Mouse (Mus musculus): ENCODE results near the gene Slco1a6. TPM values are rescaled to one million over a fixed set of nuclear protein-coding genes. Genes with fewer than 3 reads are reported as not detected.
"Not testable (repeated sequence)": the region's sequence is repeated elsewhere in the genome, so short reads cannot be mapped to it uniquely, and the experiment has no call there.

Slco1a6 gene
- polyA plus RNA-seq (2015; fragmentation: Nextera tagmentation; extraction: Ambion mirVana): 0.31 TPM in 1 of 2 replicates, not detected in the other

DNA sequence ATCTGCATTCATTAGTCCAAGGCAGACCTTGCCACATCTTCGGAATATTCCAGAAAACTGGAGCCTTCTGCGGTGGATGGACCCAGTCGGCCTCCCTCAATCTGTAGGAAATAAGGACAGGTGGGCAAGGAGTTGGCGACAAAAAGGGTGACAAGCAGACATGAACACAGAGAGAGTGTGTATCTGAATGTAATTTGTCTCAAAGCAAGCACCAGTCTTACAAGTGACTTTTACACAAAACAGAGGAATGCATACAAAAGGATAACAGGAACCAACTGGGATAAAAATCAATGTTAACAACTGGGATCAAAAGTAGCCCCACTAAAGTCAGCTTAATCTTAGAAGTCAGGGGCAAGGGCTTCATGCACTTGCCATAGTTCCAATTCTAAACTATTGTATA, at the start of gene Slco1a6:
TSS of gene Slco1a6 (minus strand) at position 101 of the 400 bp plus-strand sequence.
- WGBS: 92% methylated on average over 4 of the region's 4 CpGs
- no peak within 1 kb of the TSS for H3K9ac ChIP-seq
- no peaks in the 10 kb centered on the region for H3K36me3 ChIP-seq
- H3K9me3 ChIP-seq: no peaks in the 10 kb centered on the region
- no peak within 1 kb of the TSS for H3K4me3 ChIP-seq
- ATAC-seq (ENCODE audit: insufficient number of reproducible peaks, low FRiP score, low TSS enrichment, low read depth): no peak
- H3K27ac ChIP-seq: no peak within 1 kb of the TSS
- H3K4me1 ChIP-seq: no peaks in the 10 kb centered on the region
- no peaks in the 10 kb centered on the region for H3K27me3 ChIP-seq
- no peak within 1 kb of the TSS for H3K4me2 ChIP-seq

DNA sequence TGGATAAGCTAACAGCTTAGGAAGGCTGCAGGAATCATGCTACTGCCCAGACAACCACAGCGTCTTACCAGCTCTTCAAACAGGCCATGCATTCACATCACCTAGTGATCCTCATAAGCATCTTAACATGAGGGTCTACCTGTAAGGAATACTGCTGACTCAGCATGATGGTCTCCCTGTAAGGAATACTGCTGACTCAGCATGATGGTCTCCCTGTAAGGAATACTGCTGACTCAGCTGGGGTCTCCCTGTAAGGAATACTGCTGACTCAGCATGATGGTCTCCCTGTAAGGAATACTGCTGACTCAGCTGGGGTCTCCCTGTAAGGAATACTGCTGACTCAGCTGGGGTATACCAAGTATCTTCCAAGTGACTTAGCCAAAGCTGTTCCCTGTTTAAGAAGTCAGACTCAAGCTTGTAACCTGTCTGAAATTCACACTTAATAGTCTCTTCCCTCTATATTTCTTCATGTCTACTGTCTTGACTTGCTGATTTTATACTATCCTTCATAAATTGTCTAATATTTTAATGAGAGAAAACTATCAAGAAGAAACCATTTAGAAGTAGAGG, 42.5 kb upstream of the Slco1a6 start:
- ATAC-seq (ENCODE audit: insufficient number of reproducible peaks, low FRiP score, low TSS enrichment, low read depth); H3K27ac ChIP-seq; H3K27me3 ChIP-seq; H3K4me2 ChIP-seq; H3K9me3 ChIP-seq; H3K36me3 ChIP-seq; H3K4me1 ChIP-seq; H3K4me3 ChIP-seq; H3K9ac ChIP-seq: not testable (repeated sequence)
- 81% methylated on average over 1 of the region's 1 CpGs for WGBS

DNA sequence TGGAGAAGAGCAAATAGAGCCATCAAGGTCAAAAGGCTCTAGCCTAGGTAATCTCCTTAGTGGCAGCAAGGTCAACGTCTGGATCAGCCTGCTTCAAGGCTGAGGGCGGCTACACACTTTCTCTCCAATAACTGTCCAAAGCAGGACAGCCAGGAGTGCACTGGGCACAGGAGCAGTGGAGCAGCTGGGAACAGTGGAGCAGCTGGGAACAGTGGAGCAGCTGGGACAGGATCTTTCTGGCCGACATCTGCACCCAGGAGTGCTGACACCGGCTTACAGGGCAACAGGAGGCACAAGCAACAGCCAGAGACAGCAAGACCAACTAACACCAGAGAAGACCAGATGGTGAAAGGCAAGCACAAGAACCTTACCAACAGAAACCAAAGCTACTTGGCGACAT, 36.7 kb upstream of the Slco1a6 start:
- WGBS: 85% methylated on average over 5 of the region's 5 CpGs
- Histone ChIP-seq H3K36me3 (no peaks in the 10 kb centered on the region), H3K27ac (no peak overlapping the region), H3K9me3 (no peaks in the 10 kb centered on the region), H3K9ac (no peak overlapping the region), H3K4me2 (no peak overlapping the region), H3K4me3 (no peak overlapping the region), H3K4me1 (no peaks in the 10 kb centered on the region), H3K27me3 (no peaks in the 10 kb centered on the region)
- no peak for ATAC-seq (ENCODE audit: insufficient number of reproducible peaks, low FRiP score, low TSS enrichment, low read depth)

DNA sequence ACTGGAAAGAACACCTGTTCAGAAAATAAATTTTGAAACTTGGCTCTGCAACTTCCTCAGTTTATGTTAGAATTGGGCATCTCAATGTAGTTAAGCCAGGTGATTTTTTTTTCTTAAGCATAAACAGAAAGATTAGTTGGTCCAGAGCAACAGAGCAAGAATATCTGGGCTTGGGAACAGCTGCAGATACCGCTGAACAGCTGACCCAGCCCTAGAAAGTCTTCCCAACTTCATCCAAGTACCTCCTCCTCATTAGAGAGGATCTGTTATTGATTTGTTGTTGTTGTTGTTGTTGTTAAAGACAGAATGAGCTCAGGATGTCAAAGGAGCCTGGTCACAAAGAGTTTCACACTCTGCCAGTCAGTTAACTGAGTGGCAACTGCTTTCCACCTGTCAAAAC, 31.1 kb upstream of the Slco1a6 start:
- ATAC-seq (ENCODE audit: insufficient number of reproducible peaks, low FRiP score, low TSS enrichment, low read depth): no peak
- 55% methylated on average over 1 of the region's 1 CpGs for WGBS

DNA sequence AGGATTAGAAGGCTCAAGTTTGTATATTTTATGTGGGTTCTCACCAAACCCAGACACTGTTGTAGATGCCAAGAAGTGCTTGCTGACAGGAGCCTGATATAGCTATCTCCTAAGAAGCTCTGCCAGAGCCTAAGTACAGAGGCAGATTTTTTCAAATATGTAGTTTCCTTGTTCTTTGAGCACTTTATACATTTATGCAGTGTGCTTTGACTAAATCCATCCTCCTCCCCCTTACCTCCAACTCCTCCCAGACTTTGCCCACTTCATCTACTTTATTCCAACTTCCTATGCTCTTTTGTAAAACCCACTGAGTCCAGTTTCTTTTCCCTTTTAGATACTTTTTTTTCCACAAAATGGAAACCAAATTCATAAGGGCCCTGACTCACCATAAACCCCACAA, 11.8 kb upstream of the Slco1a6 start:
- Histone ChIP-seq H3K9ac (no peak overlapping the region), H3K4me3 (no peak overlapping the region), H3K9me3 (no peaks in the 10 kb centered on the region), H3K27ac (no peak overlapping the region), H3K36me3 (no peaks in the 10 kb centered on the region), H3K4me1 (no peaks in the 10 kb centered on the region), H3K27me3 (no peaks in the 10 kb centered on the region), H3K4me2 (no peak overlapping the region)
- ATAC-seq (ENCODE audit: insufficient number of reproducible peaks, low FRiP score, low TSS enrichment, low read depth): no peak

More for the DNA sequence above, 31.1 kb upstream of the Slco1a6 start:
- Histone ChIP-seq H3K9me3 (no peaks in the 10 kb centered on the region), H3K4me1 (no peaks in the 10 kb centered on the region), H3K36me3 (no peaks in the 10 kb centered on the region), H3K4me2 (no peak overlapping the region), H3K27ac (no peak overlapping the region), H3K27me3 (no peaks in the 10 kb centered on the region), H3K4me3 (no peak overlapping the region), H3K9ac (no peak overlapping the region)

DNA sequence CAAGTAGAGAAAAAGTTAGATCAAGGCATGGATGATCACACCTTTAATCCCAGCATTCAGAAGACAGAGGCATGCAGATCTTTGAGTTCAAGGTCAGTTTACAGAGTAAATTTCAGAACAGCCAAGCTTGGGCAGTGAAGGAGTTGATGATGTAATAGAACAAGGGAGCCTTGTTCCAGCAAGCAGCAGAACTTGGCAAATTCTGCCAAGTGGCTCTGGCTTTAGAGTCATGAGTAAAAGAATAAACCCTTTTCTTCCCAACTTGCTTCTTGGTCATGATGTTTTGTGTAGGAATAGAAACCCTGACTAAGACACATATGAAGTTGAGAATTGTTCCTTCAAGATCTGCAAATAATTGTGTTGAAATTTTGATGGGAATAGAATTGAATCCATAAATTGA, 3.5 kb upstream of the Slco1a6 start:
- Histone ChIP-seq H3K4me1 (no peaks in the 10 kb centered on the region), H3K27me3 (no peaks in the 10 kb centered on the region), H3K36me3 (no peaks in the 10 kb centered on the region), H3K9me3 (no peaks in the 10 kb centered on the region), H3K4me3 (no peak overlapping the region), H3K4me2 (no peak overlapping the region), H3K27ac (no peak overlapping the region), H3K9ac (no peak overlapping the region)
- no peak for ATAC-seq (ENCODE audit: insufficient number of reproducible peaks, low FRiP score, low TSS enrichment, low read depth)

DNA sequence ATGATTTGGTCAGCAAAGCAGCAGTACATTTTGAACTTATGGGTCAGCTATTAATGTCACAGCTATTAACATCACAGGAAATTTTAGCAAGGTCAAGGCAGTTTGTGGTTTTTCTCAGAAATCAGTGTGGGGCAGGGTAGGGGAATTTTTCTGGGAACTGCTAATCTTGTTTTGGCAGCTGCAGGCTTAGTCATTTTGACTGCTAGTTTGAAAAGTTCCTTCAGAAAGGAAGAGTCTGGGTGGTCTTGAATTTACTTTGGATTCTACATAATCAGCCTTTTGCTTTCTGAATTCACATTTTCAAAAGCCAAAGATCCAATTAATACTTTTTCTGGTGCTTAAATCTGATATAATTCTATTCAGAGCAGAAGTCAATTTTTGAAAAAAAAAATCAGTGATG, 1.4 kb upstream of the Slco1a6 start:
- Histone ChIP-seq H3K27me3 (no peaks in the 10 kb centered on the region), H3K4me3 (no peak overlapping the region), H3K9ac (no peak overlapping the region), H3K4me2 (no peak overlapping the region), H3K4me1 (no peaks in the 10 kb centered on the region), H3K36me3 (no peaks in the 10 kb centered on the region), H3K9me3 (no peaks in the 10 kb centered on the region), H3K27ac (no peak overlapping the region)
- ATAC-seq (ENCODE audit: insufficient number of reproducible peaks, low FRiP score, low TSS enrichment, low read depth): no peak

DNA sequence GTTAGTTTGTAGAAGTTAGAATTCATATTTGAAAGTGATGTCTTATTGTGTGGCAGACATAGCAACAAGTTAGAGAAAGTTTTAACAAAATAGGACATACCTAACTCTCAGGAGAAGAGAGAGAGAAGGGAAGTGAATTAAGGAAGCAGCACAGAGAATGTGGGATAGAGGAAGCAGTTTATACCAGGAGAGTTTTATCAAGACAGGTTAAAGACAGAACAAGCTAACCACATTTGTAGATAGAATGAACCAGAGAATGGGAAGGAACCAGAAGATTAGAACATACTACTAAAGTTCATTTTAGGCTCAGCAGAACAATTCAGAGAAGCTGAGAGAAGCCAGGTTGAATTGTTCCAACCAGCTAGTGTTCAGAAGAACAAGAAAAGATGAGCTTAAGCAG, 7.8 kb downstream of the Slco1a6 start:
- no peaks in the 10 kb centered on the region for H3K4me1 ChIP-seq
- no peak overlapping the region for H3K4me3 ChIP-seq
- no peaks in the 10 kb centered on the region for H3K9me3 ChIP-seq
- H3K36me3 ChIP-seq: no peaks in the 10 kb centered on the region
- no peaks in the 10 kb centered on the region for H3K27me3 ChIP-seq
- no peak for ATAC-seq (ENCODE audit: insufficient number of reproducible peaks, low FRiP score, low TSS enrichment, low read depth)
- H3K9ac ChIP-seq: no peak overlapping the region
- no peak overlapping the region for H3K27ac ChIP-seq
- H3K4me2 ChIP-seq: no peak overlapping the region

DNA sequence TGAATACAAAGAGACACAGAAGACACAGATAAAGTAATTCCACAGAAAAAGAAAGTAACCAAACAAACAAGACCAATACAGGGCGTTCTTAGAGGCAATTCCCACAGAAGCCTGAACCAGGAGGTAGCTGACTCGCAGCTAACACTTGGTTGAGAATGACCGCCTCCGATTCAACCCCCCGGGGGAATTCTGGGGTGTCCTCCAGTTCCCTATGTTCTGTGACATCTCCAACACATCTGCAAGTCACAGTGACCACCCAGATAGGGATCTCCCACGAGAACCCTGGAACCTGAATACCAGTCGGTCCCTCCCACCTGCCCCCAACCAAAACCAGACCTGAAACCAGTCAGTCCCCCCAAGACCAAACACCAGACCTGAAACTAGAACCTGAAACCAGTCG, 14.1 kb downstream of the Slco1a6 start:
- 82% methylated on average over 8 of the region's 8 CpGs for WGBS

DNA sequence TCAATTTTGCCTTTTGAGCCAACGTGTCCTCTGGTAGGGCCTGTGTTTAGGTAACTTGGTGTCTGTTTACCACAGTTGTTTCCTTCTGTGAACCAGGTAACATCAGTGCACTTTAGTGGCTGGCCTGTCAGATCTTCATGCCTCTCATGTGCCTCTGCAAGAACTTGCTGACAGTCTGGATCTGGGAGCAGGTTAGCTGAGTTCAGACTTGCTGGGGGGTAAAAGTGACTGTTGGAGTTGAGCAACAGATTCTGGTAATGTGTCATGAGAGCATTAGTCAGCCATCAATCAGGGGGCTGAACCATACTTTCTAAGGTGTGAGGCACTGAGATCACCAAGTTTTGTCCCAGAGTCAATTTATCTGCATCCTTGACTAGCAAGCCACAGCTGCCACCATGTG, 16.4 kb downstream of the Slco1a6 start:
- ATAC-seq (ENCODE audit: insufficient number of reproducible peaks, low FRiP score, low TSS enrichment, low read depth): no peak
- no peak overlapping the region for H3K4me3 ChIP-seq
- H3K27me3 ChIP-seq: no peaks in the 10 kb centered on the region
- 63% methylated on average over 1 of the region's 1 CpGs for WGBS
- no peaks in the 10 kb centered on the region for H3K9me3 ChIP-seq
- no peaks in the 10 kb centered on the region for H3K4me1 ChIP-seq
- H3K27ac ChIP-seq: no peak overlapping the region
- H3K9ac ChIP-seq: no peak overlapping the region
- H3K4me2 ChIP-seq: no peak overlapping the region
- no peaks in the 10 kb centered on the region for H3K36me3 ChIP-seq

More for the DNA sequence above, 14.1 kb downstream of the Slco1a6 start:
- Histone ChIP-seq H3K27ac (no peak overlapping the region), H3K4me1 (no peaks in the 10 kb centered on the region), H3K9me3 (no peaks in the 10 kb centered on the region), H3K9ac (no peak overlapping the region), H3K36me3 (no peaks in the 10 kb centered on the region), H3K27me3 (no peaks in the 10 kb centered on the region), H3K4me2 (no peak overlapping the region), H3K4me3 (no peak overlapping the region)
- ATAC-seq (ENCODE audit: insufficient number of reproducible peaks, low FRiP score, low TSS enrichment, low read depth): no peak

DNA sequence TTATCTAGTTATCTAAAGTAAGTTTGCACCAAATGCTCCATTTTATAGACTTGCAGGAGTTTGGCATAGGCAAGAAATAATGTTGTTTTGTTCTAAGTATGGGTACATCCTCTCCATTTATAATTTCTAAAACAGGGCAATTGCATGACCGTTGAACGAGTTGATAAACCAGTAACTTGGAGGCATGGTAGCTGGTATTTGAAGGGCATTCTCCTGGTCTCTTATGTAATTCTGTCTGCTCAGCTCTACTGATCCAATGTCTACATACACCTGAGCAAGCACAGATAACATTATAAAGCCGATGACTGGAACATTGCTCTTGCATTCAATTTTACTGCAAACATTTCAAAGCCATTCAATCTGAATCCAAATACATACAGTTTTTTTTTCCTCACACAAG, 20.9 kb downstream of the Slco1a6 start:
- 91% methylated on average over 3 of the region's 3 CpGs for WGBS
- no peaks in the 10 kb centered on the region for H3K36me3 ChIP-seq
- no peaks in the 10 kb centered on the region for H3K9me3 ChIP-seq
- H3K4me1 ChIP-seq: no peaks in the 10 kb centered on the region
- no peak overlapping the region for H3K4me3 ChIP-seq
- no peak overlapping the region for H3K27ac ChIP-seq
- ATAC-seq (ENCODE audit: insufficient number of reproducible peaks, low FRiP score, low TSS enrichment, low read depth): no peak
- H3K9ac ChIP-seq: no peak overlapping the region
- no peak overlapping the region for H3K4me2 ChIP-seq
- H3K27me3 ChIP-seq: no peaks in the 10 kb centered on the region

DNA sequence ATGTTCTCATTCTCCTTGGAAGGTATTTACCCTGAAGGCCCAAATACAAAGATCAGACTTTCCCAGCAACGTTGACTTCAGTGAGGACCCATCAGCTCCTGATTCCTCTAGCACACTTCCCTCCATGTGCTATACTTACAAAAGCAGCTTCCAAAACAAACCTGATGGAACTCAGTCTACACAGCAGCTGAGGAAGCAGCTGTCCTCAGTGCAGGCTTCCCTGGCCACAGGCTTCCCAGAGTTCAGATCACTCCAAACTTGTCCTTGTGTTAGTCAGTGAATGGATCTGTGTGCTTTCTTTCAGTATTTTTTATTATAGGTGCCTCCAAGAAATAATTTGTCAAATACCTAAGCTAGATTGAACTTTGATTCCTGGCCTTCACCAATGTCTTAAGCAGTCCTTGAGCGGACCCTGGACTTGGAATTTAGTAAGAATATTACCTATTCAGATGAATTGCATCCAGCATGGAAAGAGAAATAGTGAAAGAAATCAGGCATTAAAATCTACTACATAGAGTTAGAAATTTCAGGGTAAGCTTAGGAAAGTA, 22.4 kb downstream of the Slco1a6 start:
- Histone ChIP-seq H3K36me3 (no peaks in the 10 kb centered on the region), H3K9me3 (no peaks in the 10 kb centered on the region), H3K27ac (no peak overlapping the region), H3K4me1 (no peaks in the 10 kb centered on the region), H3K4me3 (no peak overlapping the region), H3K9ac (no peak overlapping the region), H3K4me2 (no peak overlapping the region), H3K27me3 (no peaks in the 10 kb centered on the region)
- WGBS: 74% methylated on average over 2 of the region's 2 CpGs
- no peak for ATAC-seq (ENCODE audit: insufficient number of reproducible peaks, low FRiP score, low TSS enrichment, low read depth)

DNA sequence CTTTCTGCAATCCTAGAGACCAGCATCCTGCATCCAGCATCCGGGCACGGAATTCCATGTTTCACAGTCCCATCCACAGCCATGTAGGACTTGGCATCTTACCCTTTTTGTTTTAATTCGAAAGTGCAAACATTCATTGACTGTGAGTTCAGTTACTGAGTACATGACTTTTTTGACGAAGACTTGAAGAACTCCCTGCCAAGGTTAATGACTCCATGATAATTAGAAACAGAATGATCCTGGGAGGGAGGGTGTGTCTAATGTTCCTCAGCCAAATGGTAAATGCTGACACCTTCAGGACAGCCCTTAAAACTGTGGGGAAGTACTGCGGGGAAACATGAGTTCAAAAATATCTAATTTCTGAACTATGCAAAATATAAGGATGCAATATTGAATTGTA, 44.9 kb downstream of the Slco1a6 start:
- Histone ChIP-seq H3K9ac (no peak overlapping the region), H3K9me3 (no peaks in the 10 kb centered on the region), H3K27ac (no peak overlapping the region), H3K4me2 (no peak overlapping the region), H3K4me1 (no peaks in the 10 kb centered on the region), H3K27me3 (no peaks in the 10 kb centered on the region), H3K36me3 (no peaks in the 10 kb centered on the region), H3K4me3 (no peak overlapping the region)
- no peak for ATAC-seq (ENCODE audit: insufficient number of reproducible peaks, low FRiP score, low TSS enrichment, low read depth)
- 77% methylated on average over 5 of the region's 5 CpGs for WGBS

Data from limb, embryonic 15.5 days (tissue).